Mouse (Mus musculus) CH12.LX (cell line): ENCODE data around the gene Atg4d.

ENCODE experiments used
- BHLHE40 ChIP-seq: IDR thresholded peaks from 2 replicates; pipeline ENCODE4 v1.6.1; 2011; ENCODE audit warnings: mild to moderate bottlenecking, low read depth, low read length, improper control_type of control experiment
- CTCF ChIP-seq, 2 experiments: IDR thresholded peaks in 1 of 2; conservative IDR thresholded peaks in 1 of 2; 2 replicates each; pipeline ENCODE4 v1.5.1; 2011 to 2012; ENCODE audit warnings: low read depth in 2 of 2, low read length in 2 of 2, improper control_type of control experiment in 1 of 2, inconsistent platforms in 1 of 2, mild to moderate bottlenecking in 1 of 2, moderate library complexity in 1 of 2
- E2F4 ChIP-seq: IDR thresholded peaks from 2 replicates; pipeline ENCODE4 v1.6.1; 2011; ENCODE audit warnings: low read depth, low read length, improper control_type of control experiment; ENCODE audit not compliant: insufficient replicate concordance
- ELF1 ChIP-seq: IDR thresholded peaks from 2 replicates; pipeline ENCODE4 v1.6.1; 2014; ENCODE audit warnings: low read depth, mild to moderate bottlenecking, inconsistent platforms, low read length, improper control_type of control experiment
- EP300 ChIP-seq: IDR thresholded peaks from 2 replicates; pipeline ENCODE4 v1.6.1; 2011; ENCODE audit warnings: low read length, improper control_type of control experiment
- MAZ ChIP-seq: IDR thresholded peaks from 2 replicates; pipeline ENCODE4 v1.6.1; 2012; ENCODE audit warnings: low read depth, mild to moderate bottlenecking, inconsistent platforms, low read length, improper control_type of control experiment, moderate library complexity
- NELFE ChIP-seq: IDR thresholded peaks from 2 replicates; pipeline ENCODE4 v1.6.1; 2011; ENCODE audit warnings: low read depth, low read length, improper control_type of control experiment
- NRF1 ChIP-seq: IDR thresholded peaks from 2 replicates; pipeline ENCODE4 v1.6.1; 2014; ENCODE audit warnings: low read depth, mild to moderate bottlenecking, inconsistent platforms, low read length, improper control_type of control experiment, moderate library complexity
- POLR2A ChIP-seq: IDR thresholded peaks from 2 replicates; pipeline ENCODE4 v1.6.1; 2011; ENCODE audit warnings: low read depth, mild to moderate bottlenecking, improper control_type of control experiment, low read length

GRCm38 (mm10) chr9:21250509-21250908, 14.6 kb upstream of the Atg4d start:
- TF ChIP-seq NELFE: no peak
- TF ChIP-seq CTCF (conservative IDR thresholded peaks at IDR 0.05 in 1 of 2, IDR thresholded peaks at IDR 0.05 in 1 of 2; ENCODE audit: low read depth in 2 of 2, low read length in 2 of 2): no peak
- TF ChIP-seq ELF1: no peak
- TF ChIP-seq EP300: no peak
- TF ChIP-seq BHLHE40: no peak
- no peak for TF ChIP-seq E2F4
- no peak for TF ChIP-seq MAZ
- no peak for TF ChIP-seq NRF1
- no peak for TF ChIP-seq POLR2A
